Mouse (Mus musculus) pancreas, adult 10 weeks (tissue): Measurements from ENCODE around the gene Bbs2. TPM values are rescaled to one million over a fixed set of nuclear protein-coding genes. Genes with fewer than 3 reads are reported as not detected.

Experiments used
- polyA plus RNA-seq: library from polyadenylated mRNA; stranded (reverse); fragments of 350-450 nt; fragmentation: Illumina TruSeq; extraction: RNeasy Lipid Tissue Mini Kit (QIAGEN cat#74804); gene quantifications from one replicate; pipeline ENCODE4 v1.2.3, GENCODE M21; 2015; ENCODE audit warnings: low read depth, low replicate concordance; ENCODE audit not compliant: insufficient read depth

Bbs2 gene
- polyA plus RNA-seq: 9.0 TPM

DNA sequence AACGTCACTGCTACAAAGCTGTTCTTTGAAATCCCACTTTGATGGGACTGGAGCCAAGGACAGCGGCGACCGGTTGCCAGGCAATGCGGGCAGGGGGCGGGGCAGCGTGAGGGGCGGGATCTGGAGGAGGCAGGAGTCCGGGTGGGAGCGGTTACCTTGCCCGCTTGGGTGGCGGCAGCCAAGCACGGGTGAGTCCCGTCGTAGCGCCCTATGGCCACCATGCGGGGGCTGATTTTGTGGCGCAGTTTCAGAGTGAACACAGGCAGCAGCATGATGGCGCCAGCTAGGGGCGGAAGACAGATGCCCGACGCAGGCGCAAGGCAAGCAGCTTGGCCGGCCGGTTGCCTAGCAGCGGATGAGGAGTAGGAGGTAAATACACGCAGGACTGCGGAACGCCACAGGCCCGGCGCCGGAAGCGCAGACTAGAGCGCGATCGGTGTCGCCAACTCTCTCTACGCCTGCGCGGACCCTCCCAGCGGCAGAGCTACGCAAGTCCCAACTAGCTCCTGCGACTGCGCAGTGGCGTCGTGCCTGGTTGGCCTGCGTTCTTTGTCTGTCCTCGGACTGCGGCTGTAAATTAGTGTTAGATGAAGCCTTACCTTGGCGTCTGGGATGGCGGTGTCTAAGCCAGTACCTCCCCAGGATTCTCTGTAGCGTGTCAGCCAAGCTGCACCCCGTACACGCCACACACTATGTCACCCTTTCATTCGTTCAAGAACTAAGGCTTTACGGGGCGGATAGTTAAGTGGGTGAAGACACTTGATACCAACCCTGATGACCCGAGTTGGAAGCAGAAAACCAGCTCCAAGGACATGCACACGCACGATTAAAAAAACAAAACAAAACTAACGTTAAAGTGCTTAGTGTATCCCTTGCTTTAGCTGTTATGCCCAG, at the start of gene Bbs2:
Bbs2 (minus strand) TSS at position 848 of the 894 bp plus-strand sequence.

DNA sequence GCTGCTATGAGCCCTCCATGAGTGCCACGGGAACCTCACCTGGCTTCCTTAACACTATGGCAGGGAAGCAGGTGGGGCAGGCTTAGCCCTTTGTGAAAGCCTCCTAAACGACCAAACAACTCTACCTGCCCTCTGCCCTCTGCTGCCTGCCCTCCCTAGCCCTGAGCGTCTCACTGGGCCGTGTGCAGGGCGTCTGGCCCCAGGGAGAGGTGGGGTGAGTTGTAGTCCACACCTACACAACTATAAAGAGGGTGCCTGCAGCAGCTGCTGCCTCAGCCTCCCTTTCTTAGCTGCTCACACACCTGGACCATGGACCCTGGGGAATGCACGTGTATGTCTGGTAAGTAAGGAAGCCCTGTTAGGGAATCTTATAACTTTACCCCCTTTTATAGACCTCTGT, 38.2 kb upstream of the Bbs2 start, which contains the start of gene Mt4:
Mt4 (plus strand) TSS at position 265 of the 400 bp plus-strand sequence.

DNA sequence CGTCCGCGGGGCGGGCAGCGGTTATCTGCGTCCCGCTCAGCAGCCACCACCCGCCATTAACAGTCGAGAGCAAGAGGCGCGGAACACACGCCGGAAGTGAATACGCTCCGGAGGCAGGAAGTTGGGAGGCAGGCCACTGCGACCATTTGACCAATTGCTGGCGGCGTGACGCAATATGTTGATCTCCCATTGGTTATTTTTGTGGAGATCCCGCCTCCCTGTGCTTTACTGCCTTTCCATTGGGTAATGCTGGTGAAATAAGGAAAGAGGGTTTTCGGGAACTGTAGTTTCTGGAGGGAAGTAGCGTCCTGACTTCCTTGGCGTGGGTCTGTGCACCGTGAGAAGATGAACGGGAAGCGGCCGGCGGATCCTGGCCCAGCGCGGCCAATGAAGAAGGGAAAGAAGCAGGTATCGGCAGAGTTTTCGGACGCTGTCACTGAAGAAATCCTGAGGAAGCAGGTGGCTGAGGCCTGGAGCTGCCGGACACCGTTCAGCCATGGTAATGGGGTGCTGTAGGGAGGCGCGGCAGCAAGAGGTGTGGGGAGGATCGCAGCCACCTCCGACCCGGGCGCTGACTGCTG, 61.7 kb downstream of the Bbs2 start, which contains the start of the genes Nudt21 and Ogfod1:
Nudt21 (minus strand) TSS at position 88 of the 581 bp plus-strand sequence.
Ogfod1 (plus strand) TSS at position 255 of the 581 bp plus-strand sequence.

Other genes starting within 250 kb of the Bbs2 start
- 24.7 TPM for gene Amfr, start 86.1 kb downstream of the Bbs2 start, polyA plus RNA-seq
- 2.9 TPM for gene Nudt21, start 61.9 kb downstream of the Bbs2 start, polyA plus RNA-seq
- gene Ogfod1, start 61.7 kb downstream of the Bbs2 start, polyA plus RNA-seq: 6.4 TPM
- not detected for gene Mt4, start 38.3 kb upstream of the Bbs2 start, polyA plus RNA-seq
- not detected for gene Mt3, start 53.7 kb upstream of the Bbs2 start, polyA plus RNA-seq
- gene Mt2, start 73.7 kb upstream of the Bbs2 start, polyA plus RNA-seq: 331 TPM
- gene Mt1, start 80.2 kb upstream of the Bbs2 start, polyA plus RNA-seq: 627 TPM
- 6.7 TPM for gene Nup93, start 115.6 kb upstream of the Bbs2 start, polyA plus RNA-seq
- not detected for gene Slc12a3, start 230.3 kb upstream of the Bbs2 start, polyA plus RNA-seq